Mouse (Mus musculus) myocyte (in vitro differentiated cells): ENCODE data around the gene 9130008F23Rik.

Experiments
- CEBPB ChIP-seq: IDR thresholded peaks from 2 replicates; pipeline ENCODE4 v1.6.1; 2011; ENCODE audit warnings: mild to moderate bottlenecking, moderate library complexity; ENCODE audit not compliant: poor library complexity, insufficient read depth, severe bottlenecking
- E2F4 ChIP-seq: IDR thresholded peaks from one replicate; pipeline ENCODE4 v1.6.1; 2011; ENCODE audit warnings: mild to moderate bottlenecking, control low read depth, moderate library complexity; ENCODE audit not compliant: insufficient read depth
- MAX ChIP-seq: IDR thresholded peaks from one replicate; pipeline ENCODE4 v1.6.1; 2011; ENCODE audit warnings: low read depth, mild to moderate bottlenecking, control low read depth
- MYOD1 ChIP-seq, 3 experiments: IDR thresholded peaks; one replicate each; pipeline ENCODE4 v1.6.1; 2011; ENCODE audit warnings: control low read depth in 2 of 3, low read depth in 2 of 3, mild to moderate bottlenecking in 2 of 3, moderate library complexity in 1 of 3; ENCODE audit not compliant: insufficient read length in 2 of 3, control insufficient read depth in 1 of 3
- MYOG ChIP-seq, 3 experiments: IDR thresholded peaks; one replicate each; pipeline ENCODE4 v1.6.1; 2011; ENCODE audit warnings: control low read depth in 2 of 3, low read depth in 2 of 3, mild to moderate bottlenecking in 2 of 3; ENCODE audit not compliant: insufficient read length in 2 of 3, control insufficient read depth in 1 of 3, insufficient read depth in 1 of 3
- POLR2A ChIP-seq: IDR thresholded peaks from one replicate; pipeline ENCODE4 v1.6.1; 2011; ENCODE audit warnings: low read depth, mild to moderate bottlenecking, control low read depth, moderate library complexity; ENCODE audit not compliant: insufficient read length
- POLR2AphosphoS2 ChIP-seq: IDR thresholded peaks from one replicate; pipeline ENCODE4 v1.6.1; 2011; ENCODE audit warnings: low read depth, control low read depth; ENCODE audit not compliant: insufficient read length
- REST ChIP-seq: IDR thresholded peaks from one replicate; pipeline ENCODE4 v1.6.1; 2011; ENCODE audit warnings: mild to moderate bottlenecking, control low read depth, moderate library complexity; ENCODE audit not compliant: insufficient read depth, insufficient read length
- TCF12 ChIP-seq: IDR thresholded peaks from one replicate; pipeline ENCODE4 v1.6.1; 2011; ENCODE audit warnings: mild to moderate bottlenecking, control low read depth; ENCODE audit not compliant: poor library complexity, insufficient read depth, severe bottlenecking
- TCF3 ChIP-seq: IDR thresholded peaks from one replicate; pipeline ENCODE4 v1.6.1; 2011; ENCODE audit warnings: low read depth, control low read depth; ENCODE audit not compliant: insufficient read length
- USF1 ChIP-seq: IDR thresholded peaks from one replicate; pipeline ENCODE4 v1.6.1; 2011; ENCODE audit warnings: low read depth, mild to moderate bottlenecking, control low read depth, moderate library complexity

GRCm38 (mm10) chr17:40914250-40914649 lies 33.9 kb upstream of the 9130008F23Rik start, which contains the start of gene Glyatl3:
- TF ChIP-seq POLR2A (no peak), TCF12 (no peak), E2F4 (no peak), MYOD1 (IDR thresholded peaks at IDR 0.05; ENCODE audit: control insufficient read depth in 1 of 3, insufficient read length in 2 of 3, low read depth in 2 of 3) (no peak), TCF3 (no peak), MAX (no peak), MYOG (IDR thresholded peaks at IDR 0.05; ENCODE audit: control insufficient read depth in 1 of 3, insufficient read depth in 1 of 3, insufficient read length in 2 of 3, low read depth in 2 of 3) (no peak), CEBPB (no peak), USF1 (no peak), REST (no peak), POLR2AphosphoS2 (no peak)
